Mouse (Mus musculus) splenic B cell, adult 2 months (primary cell): ENCODE data around the gene Bach2.

Experiments used
- DNase-seq: peaks from one replicate; pipeline ENCODE4 v3.0.0-alpha.2; 2011; ENCODE audit warnings: low read depth, low spot score
- H3K27me3 ChIP-seq: 2 replicates; pipeline ENCODE4 v1.6.1; 2012; ENCODE audit warnings: mild to moderate bottlenecking, low read length, moderate library complexity, mixed read lengths; ENCODE audit not compliant: control insufficient read depth, poor library complexity, insufficient read depth, severe bottlenecking
- H3K36me3 ChIP-seq: 2 replicates; pipeline ENCODE4 v1.6.1; 2012; ENCODE audit warnings: mild to moderate bottlenecking, low read length, moderate library complexity, mixed read lengths; ENCODE audit not compliant: control insufficient read depth, poor library complexity, insufficient read depth, severe bottlenecking

Bach2 gene

GRCm38 (mm10) chr4:32461986-32462385, 223.4 kb downstream of the Bach2 start:
- DNase-seq = no peak
- peaks cover 4% of the 10 kb centered on the region; the same call in 1 of the 2 replicates for H3K36me3 ChIP-seq
- H3K27me3 ChIP-seq = no peaks in the 10 kb centered on the region

- DNase-seq = no peak
- H3K27me3 ChIP-seq = no peaks in the 10 kb centered on the region
- H3K36me3 ChIP-seq = peaks cover 4% of the 10 kb centered on the region; the same call in 1 of the 2 replicates
Measured at GRCm38 (mm10) chr4:32463065-32463464, 224.5 kb downstream of the Bach2 start.

GRCm38 (mm10) chr4:32464540-32464939, 225.9 kb downstream of the Bach2 start:
- DNase-seq = no peak
- H3K36me3 ChIP-seq = peaks cover 4% of the 10 kb centered on the region; the same call in 1 of the 2 replicates
- no peaks in the 10 kb centered on the region for H3K27me3 ChIP-seq

- DNase-seq = no peak
- Histone ChIP-seq H3K27me3 (no peaks in the 10 kb centered on the region), H3K36me3 (peaks cover 6% of the 10 kb centered on the region)
Measured at GRCm38 (mm10) chr4:32466031-32466430, 227.4 kb downstream of the Bach2 start.

- no peak for DNase-seq
- Histone ChIP-seq H3K36me3 (no peaks in the 10 kb centered on the region), H3K27me3 (no peaks in the 10 kb centered on the region)
Measured at GRCm38 (mm10) chr4:32477977-32478660, 239.5 kb downstream of the Bach2 start.

- no peak for DNase-seq
- Histone ChIP-seq H3K27me3 (no peaks in the 10 kb centered on the region), H3K36me3 (no peaks in the 10 kb centered on the region)
Measured at GRCm38 (mm10) chr4:32479231-32479630, 240.6 kb downstream of the Bach2 start.

- H3K27me3 ChIP-seq = no peaks in the 10 kb centered on the region
- no peaks in the 10 kb centered on the region for H3K36me3 ChIP-seq
- DNase-seq = no peak
Measured at GRCm38 (mm10) chr4:32479801-32480700, 241.4 kb downstream of the Bach2 start.

GRCm38 (mm10) chr4:32481366-32482055, 242.9 kb downstream of the Bach2 start:
- Histone ChIP-seq H3K36me3 (no peaks in the 10 kb centered on the region), H3K27me3 (no peaks in the 10 kb centered on the region)
- no peak for DNase-seq

- no peak for DNase-seq
- Histone ChIP-seq H3K36me3 (no peaks in the 10 kb centered on the region), H3K27me3 (no peaks in the 10 kb centered on the region)
Measured at GRCm38 (mm10) chr4:32482138-32482537, 243.5 kb downstream of the Bach2 start.

- no peak for DNase-seq
- H3K27me3 ChIP-seq = no peaks in the 10 kb centered on the region
- H3K36me3 ChIP-seq = no peaks in the 10 kb centered on the region
Measured at GRCm38 (mm10) chr4:32482936-32483335, 244.3 kb downstream of the Bach2 start.

GRCm38 (mm10) chr4:32485848-32486247, 247.2 kb downstream of the Bach2 start:
- no peaks in the 10 kb centered on the region; the same call in 1 of the 2 replicates for H3K36me3 ChIP-seq
- peak; percentile 24 for DNase-seq
- H3K27me3 ChIP-seq = no peaks in the 10 kb centered on the region

GRCm38 (mm10) chr4:32486654-32487398, 248.2 kb downstream of the Bach2 start:
- Histone ChIP-seq H3K36me3 (no peaks in the 10 kb centered on the region; the same call in 1 of the 2 replicates), H3K27me3 (no peaks in the 10 kb centered on the region)
- DNase-seq = no peak

GRCm38 (mm10) chr4:32489186-32489585, 250.6 kb downstream of the Bach2 start:
- no peaks in the 10 kb centered on the region for H3K27me3 ChIP-seq
- DNase-seq = no peak
- no peaks in the 10 kb centered on the region; the same call in 1 of the 2 replicates for H3K36me3 ChIP-seq

- no peaks in the 10 kb centered on the region for H3K27me3 ChIP-seq
- no peaks in the 10 kb centered on the region; the same call in 1 of the 2 replicates for H3K36me3 ChIP-seq
- no peak for DNase-seq
Measured at GRCm38 (mm10) chr4:32491176-32491575, 252.6 kb downstream of the Bach2 start.
